Mouse (Mus musculus): ENCODE measurements around the gene Myo10. TPM values are rescaled to one million over a fixed set of nuclear protein-coding genes. Genes with fewer than 3 reads are reported as not detected.

Myo10 gene
- polyA plus RNA-seq, 1 experiment from 2014 or later, result 3.9 TPM

DNA sequence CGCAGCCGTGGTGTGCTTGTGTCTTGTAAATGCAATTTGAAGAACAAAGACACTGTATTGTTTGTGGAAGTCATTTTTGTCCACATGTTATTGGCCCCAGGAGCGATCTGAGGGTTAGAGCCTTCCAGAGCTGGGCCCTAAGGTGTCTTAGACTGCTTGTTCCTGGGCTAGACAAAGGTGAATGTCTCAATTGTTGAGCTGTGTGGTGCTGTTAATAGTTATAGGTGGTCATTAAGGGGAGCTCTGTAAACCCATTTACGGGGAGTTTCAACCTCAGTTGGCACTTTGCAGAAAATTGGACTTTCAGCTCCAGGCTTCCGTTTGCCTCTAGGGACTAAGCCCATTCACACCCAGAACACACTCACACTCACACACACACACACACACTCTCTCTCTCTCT, 31.4 kb downstream of the Myo10 start:
- ATAC-seq (ENCODE audit: insufficient read depth), result no peak

GRCm38 (mm10) chr15:25662833-25663519, 40.7 kb downstream of the Myo10 start:
- H3K27me3 ChIP-seq, result no peaks in the 10 kb centered on the region
- H3K4me3 ChIP-seq (replicated peaks), result no peak overlapping the region
- ATAC-seq (ENCODE audit: insufficient read depth), result peak; percentile 84
- 52% methylated on average over 8 of the region's 8 CpGs for WGBS (ENCODE audit: insufficient replicate concordance)
- 0 out of 2 replicates have a peak, but pooled peaks cover 4% of the 10 kb centered on the region for H3K36me3 ChIP-seq (replicated peaks)
- H3K27ac ChIP-seq (replicated peaks), result peak overlapping the region; percentile 65
- H3K9me3 ChIP-seq (replicated peaks), result no peaks in the 10 kb centered on the region
- peak overlapping the region; percentile 32 for H3K4me2 ChIP-seq
- H3K4me1 ChIP-seq (replicated peaks), result peaks cover 11% of the 10 kb centered on the region; the same call in 1 of the 2 replicates
- no peak overlapping the region for H3K9ac ChIP-seq

More for the DNA sequence above, 31.4 kb downstream of the Myo10 start:
- Histone ChIP-seq H3K9ac (no peak overlapping the region), H3K27ac (replicated peaks) (no peak overlapping the region), H3K4me1 (replicated peaks) (peaks cover 42% of the 10 kb centered on the region), H3K4me3 (replicated peaks) (no peak overlapping the region), H3K36me3 (replicated peaks) (no peaks in the 10 kb centered on the region), H3K27me3 (no peaks in the 10 kb centered on the region), H3K9me3 (replicated peaks) (no peaks in the 10 kb centered on the region), H3K4me2 (no peak overlapping the region)
- WGBS (ENCODE audit: insufficient replicate concordance), result 79% methylated on average over 5 of the region's 5 CpGs

GRCm38 (mm10) chr15:25669283-25670247, 47.2 kb downstream of the Myo10 start:
- WGBS (ENCODE audit: insufficient replicate concordance), result 65% methylated on average over 16 of the region's 16 CpGs
- H3K9ac ChIP-seq, result no peak overlapping the region
- 0 out of 2 replicates have a peak, but pooled peaks cover 4% of the 10 kb centered on the region for H3K36me3 ChIP-seq (replicated peaks)
- no peak overlapping the region for H3K4me2 ChIP-seq
- 0 out of 2 replicates have a peak, but pooled peaks cover 10% of the 10 kb centered on the region for H3K4me1 ChIP-seq (replicated peaks)
- ATAC-seq (ENCODE audit: insufficient read depth), result no peak
- no peaks in the 10 kb centered on the region for H3K9me3 ChIP-seq (replicated peaks)
- H3K27ac ChIP-seq (replicated peaks), result no peak overlapping the region
- no peaks in the 10 kb centered on the region for H3K27me3 ChIP-seq
- no peak overlapping the region for H3K4me3 ChIP-seq (replicated peaks)

DNA sequence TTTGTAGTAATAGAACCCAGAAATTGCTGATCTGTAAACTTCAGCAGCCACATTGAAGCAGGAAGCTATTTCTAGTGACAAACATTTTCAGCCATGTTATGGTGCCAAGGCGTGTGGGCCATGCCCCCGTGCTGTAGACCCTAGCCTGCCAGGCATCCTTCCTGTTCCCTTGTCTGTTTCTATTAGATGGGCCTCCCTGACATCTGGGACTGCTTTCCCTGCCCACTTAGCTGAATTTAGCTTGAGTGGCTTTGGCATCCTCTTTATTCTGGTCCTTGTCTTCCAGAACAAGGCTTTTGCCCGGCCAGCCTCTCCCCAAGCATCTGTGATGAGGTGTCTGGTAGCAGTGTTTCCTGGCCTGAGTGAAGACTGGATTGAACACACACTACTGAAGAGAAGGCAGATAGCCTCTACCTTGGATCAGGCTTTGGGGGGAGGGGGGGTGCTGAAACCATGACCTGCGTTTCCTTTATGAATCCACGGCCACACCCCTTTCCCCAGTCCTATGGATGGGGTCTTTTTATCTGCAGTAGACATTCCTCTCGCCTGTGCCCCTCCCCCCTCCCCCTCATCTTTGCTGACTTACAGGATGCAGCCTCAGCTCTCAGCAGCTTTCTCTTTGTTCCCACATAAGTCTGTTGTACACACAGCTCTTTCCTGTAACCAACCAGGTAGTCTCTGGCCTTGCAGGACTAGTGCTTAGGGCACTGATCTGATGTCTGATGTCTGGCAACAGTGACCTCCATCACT, 51.1 kb downstream of the Myo10 start:
- WGBS (ENCODE audit: insufficient replicate concordance), result 29% methylated on average over 6 of the region's 6 CpGs
- no peaks in the 10 kb centered on the region for H3K9me3 ChIP-seq (replicated peaks)

GRCm38 (mm10) chr15:25674099-25674931, 52.0 kb downstream of the Myo10 start:
- Histone ChIP-seq H3K9ac (no peak overlapping the region), H3K4me2 (no peak overlapping the region), H3K27me3 (no peaks in the 10 kb centered on the region), H3K36me3 (replicated peaks) (no peaks in the 10 kb centered on the region), H3K27ac (replicated peaks) (no peak overlapping the region), H3K9me3 (replicated peaks) (no peaks in the 10 kb centered on the region), H3K4me1 (replicated peaks) (0 out of 2 replicates have a peak, but pooled peaks cover 13% of the 10 kb centered on the region), H3K4me3 (replicated peaks) (no peak overlapping the region)
- WGBS (ENCODE audit: insufficient replicate concordance), result 81% methylated on average over 17 of the region's 17 CpGs
- no peak for ATAC-seq (ENCODE audit: insufficient read depth)

More for the DNA sequence above, 51.1 kb downstream of the Myo10 start:
- Histone ChIP-seq H3K4me2 (no peak overlapping the region), H3K9ac (no peak overlapping the region), H3K4me3 (replicated peaks) (no peak overlapping the region), H3K27ac (replicated peaks) (no peak overlapping the region), H3K27me3 (no peaks in the 10 kb centered on the region), H3K4me1 (replicated peaks) (0 out of 2 replicates have a peak, but pooled peaks cover 13% of the 10 kb centered on the region), H3K36me3 (replicated peaks) (no peaks in the 10 kb centered on the region)
- no peak for ATAC-seq (ENCODE audit: insufficient read depth)

- Histone ChIP-seq H3K4me3 (replicated peaks) (no peak overlapping the region), H3K9ac (no peak overlapping the region), H3K4me1 (replicated peaks) (0 out of 2 replicates have a peak, but pooled peaks cover 11% of the 10 kb centered on the region), H3K9me3 (replicated peaks) (no peaks in the 10 kb centered on the region), H3K27me3 (no peaks in the 10 kb centered on the region), H3K4me2 (no peak overlapping the region), H3K27ac (replicated peaks) (no peak overlapping the region), H3K36me3 (replicated peaks) (no peaks in the 10 kb centered on the region)
- ATAC-seq (ENCODE audit: insufficient read depth), result no peak
- WGBS (ENCODE audit: insufficient replicate concordance), result 72% methylated on average over 4 of the region's 4 CpGs
Measured at GRCm38 (mm10) chr15:25674932-25675250, 52.6 kb downstream of the Myo10 start.

- ATAC-seq (ENCODE audit: insufficient read depth), result no peak
- WGBS (ENCODE audit: insufficient replicate concordance), result 78% methylated on average over 11 of the region's 11 CpGs
- Histone ChIP-seq H3K9ac (no peak overlapping the region), H3K4me1 (replicated peaks) (0 out of 2 replicates have a peak, but pooled peaks cover 16% of the 10 kb centered on the region), H3K4me3 (replicated peaks) (no peak overlapping the region), H3K9me3 (replicated peaks) (no peaks in the 10 kb centered on the region), H3K36me3 (replicated peaks) (no peaks in the 10 kb centered on the region), H3K27me3 (no peaks in the 10 kb centered on the region), H3K4me2 (no peak overlapping the region), H3K27ac (replicated peaks) (no peak overlapping the region)
Measured at GRCm38 (mm10) chr15:25675359-25675758, 53.0 kb downstream of the Myo10 start.

DNA sequence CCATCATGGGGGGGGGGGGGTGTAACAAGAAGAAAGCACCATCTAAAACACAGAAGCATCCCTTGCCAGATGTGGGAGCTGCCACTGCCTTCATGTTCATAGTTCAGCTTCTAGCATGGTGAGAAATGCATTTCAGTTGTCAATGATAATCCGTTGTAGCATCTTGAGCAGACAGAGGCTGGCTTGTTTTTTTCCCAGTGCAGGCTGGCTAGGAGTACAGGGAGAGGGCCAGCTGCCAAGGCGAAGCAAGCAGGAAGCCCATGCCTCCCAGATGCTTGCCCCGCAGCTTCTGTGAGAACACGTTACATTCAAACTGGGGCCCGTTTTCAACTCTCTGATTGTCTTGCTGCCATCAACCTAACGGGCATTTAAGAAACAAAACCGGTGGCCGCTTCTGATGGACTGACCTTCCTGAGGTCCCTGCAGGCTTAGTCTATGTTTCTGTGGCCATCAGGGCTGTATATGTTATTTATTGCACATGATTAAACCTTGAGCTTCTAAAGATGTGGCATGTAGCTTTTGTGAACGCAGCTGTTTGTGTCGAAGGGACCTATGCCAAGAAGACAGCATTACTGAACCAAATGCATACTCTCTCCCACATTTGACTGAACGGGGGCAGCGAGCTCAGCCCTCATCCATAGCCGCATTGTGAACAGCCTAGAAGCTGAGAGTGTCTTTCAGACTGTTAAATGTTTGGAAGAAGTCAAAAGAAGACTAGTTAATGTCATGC, 53.9 kb downstream of the Myo10 start:
- Histone ChIP-seq H3K9ac (no peak overlapping the region), H3K27me3 (no peaks in the 10 kb centered on the region), H3K4me1 (replicated peaks) (0 out of 2 replicates have a peak, but pooled peaks cover 16% of the 10 kb centered on the region), H3K36me3 (replicated peaks) (no peaks in the 10 kb centered on the region), H3K4me3 (replicated peaks) (no peak overlapping the region), H3K9me3 (replicated peaks) (no peaks in the 10 kb centered on the region), H3K4me2 (no peak overlapping the region), H3K27ac (replicated peaks) (no peak overlapping the region)
- WGBS (ENCODE audit: insufficient replicate concordance), result 68% methylated on average over 13 of the region's 13 CpGs
- ATAC-seq (ENCODE audit: insufficient read depth), result no peak

GRCm38 (mm10) chr15:25679081-25679480, 56.8 kb downstream of the Myo10 start:
- no peak overlapping the region for H3K4me3 ChIP-seq (replicated peaks)
- no peak overlapping the region for H3K9ac ChIP-seq
- H3K27ac ChIP-seq (replicated peaks), result no peak overlapping the region
- no peak for ATAC-seq (ENCODE audit: insufficient read depth)
- H3K4me1 ChIP-seq (replicated peaks), result 0 out of 2 replicates have a peak, but pooled peaks cover 11% of the 10 kb centered on the region
- H3K4me2 ChIP-seq, result no peak overlapping the region
- no peaks in the 10 kb centered on the region for H3K27me3 ChIP-seq
- no peaks in the 10 kb centered on the region for H3K36me3 ChIP-seq (replicated peaks)
- 64% methylated on average over 3 of the region's 3 CpGs for WGBS (ENCODE audit: insufficient replicate concordance)
- no peaks in the 10 kb centered on the region for H3K9me3 ChIP-seq (replicated peaks)

All from liver, embryonic 15.5 days (tissue).